Mouse (Mus musculus): Measurements from ENCODE around the gene Ltbp1. TPM values are rescaled to one million over a fixed set of nuclear protein-coding genes. Genes with fewer than 3 reads are reported as not detected.

Gene Ltbp1
- total RNA-seq, 1 experiment from 2014 or later = 11.0 TPM

- DNase-seq = no peak
Observed at GRCm38 (mm10) chr17:75300908-75301307, 295.5 kb downstream of the Ltbp1 start.

GRCm38 (mm10) chr17:75304807-75305420 is 299.5 kb downstream of the Ltbp1 start:
- no peak for DNase-seq

- no peak for DNase-seq
Observed at GRCm38 (mm10) chr17:75305714-75306113, 300.3 kb downstream of the Ltbp1 start.

DNA sequence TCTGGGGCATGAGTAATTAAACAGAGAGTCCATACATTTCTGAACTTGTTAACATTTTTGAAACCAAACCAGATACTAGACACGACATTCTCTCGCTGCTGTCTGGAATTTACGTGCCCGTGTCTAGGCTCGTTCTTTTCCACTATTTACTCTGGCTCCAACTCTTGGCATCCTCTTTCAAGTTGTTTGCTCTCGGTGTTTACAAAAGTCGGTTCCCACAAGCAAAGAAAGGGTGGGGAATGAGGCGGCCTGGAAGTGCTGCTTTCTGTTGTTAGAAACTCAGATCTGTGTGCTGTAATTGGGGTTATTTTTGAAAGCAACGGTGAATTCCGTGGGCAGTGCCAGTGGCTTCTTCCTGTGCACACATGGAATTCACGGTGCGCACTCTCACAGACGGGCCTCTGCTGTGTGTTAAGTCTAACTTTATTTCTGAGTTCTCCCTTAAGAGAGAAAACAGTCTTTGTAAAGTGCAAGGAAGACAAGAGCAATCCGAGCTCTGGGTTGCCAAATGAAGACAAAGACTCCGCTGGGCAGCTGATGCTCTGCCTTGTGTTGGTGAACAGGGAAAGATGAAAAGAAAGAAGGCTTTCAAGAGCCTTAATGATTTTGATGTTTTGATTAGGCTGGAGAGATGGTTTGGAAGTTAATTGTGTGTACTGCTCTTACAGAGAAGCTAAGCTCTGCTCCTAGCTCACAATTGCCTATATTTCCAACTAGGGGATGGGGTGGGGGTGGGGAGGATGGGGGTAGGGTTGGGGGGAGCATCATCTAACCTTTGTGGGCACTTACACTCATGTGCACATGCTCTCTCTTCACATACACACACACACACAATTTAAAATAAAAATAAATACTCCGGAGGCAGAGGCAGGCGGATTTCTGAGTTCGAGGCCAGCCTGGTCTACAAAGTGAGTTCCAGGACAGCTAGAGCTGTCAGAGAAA is 302.0 kb downstream of the Ltbp1 start:
- DNase-seq = no peak

- no peak for DNase-seq
Observed at GRCm38 (mm10) chr17:75317106-75317505, 311.7 kb downstream of the Ltbp1 start.

DNA sequence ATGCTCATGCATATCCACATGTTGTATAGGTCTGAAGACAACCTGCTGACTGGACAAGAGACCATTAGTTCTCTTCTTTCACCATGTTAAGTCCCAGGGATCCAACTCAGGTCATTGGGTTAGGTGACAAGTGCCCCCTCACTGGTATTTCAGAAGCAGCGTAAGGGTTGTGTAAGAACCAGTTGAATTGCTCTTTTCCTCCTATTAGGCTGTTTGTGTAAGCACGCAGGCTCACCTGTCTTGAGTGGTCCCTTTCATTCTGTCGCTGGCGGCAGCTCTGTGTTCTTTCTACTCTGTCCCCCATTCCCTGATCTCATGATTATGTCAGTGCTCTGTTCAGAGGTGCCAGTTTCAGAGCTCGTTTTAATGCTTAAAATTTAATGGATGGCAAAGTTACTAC is 317.9 kb downstream of the Ltbp1 start:
- DNase-seq = no peak

- DNase-seq = no peak
Observed at GRCm38 (mm10) chr17:75323766-75324165, 318.4 kb downstream of the Ltbp1 start.

GRCm38 (mm10) chr17:75328102-75328639 is 322.8 kb downstream of the Ltbp1 start:
- DNase-seq = no peak

DNA sequence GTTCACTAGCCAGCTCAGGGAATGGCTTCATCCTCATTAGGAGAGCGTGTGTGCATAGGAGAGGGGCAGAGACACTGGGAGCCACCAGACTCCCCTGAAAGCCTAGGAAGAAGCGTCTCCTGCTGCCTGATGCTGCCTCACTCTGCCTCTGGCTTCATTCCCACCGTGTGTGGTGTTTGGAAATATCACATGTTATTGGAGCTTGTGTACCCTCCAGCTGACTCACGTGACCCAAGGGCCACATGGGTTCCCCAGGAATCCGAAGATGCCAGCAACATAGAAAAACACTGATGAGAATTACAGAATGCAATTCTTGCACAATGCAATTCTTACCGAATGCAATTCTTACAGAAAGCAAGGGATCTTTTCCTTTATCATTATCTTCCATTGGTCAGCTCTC is 325.0 kb downstream of the Ltbp1 start:
- no peak for DNase-seq

DNA sequence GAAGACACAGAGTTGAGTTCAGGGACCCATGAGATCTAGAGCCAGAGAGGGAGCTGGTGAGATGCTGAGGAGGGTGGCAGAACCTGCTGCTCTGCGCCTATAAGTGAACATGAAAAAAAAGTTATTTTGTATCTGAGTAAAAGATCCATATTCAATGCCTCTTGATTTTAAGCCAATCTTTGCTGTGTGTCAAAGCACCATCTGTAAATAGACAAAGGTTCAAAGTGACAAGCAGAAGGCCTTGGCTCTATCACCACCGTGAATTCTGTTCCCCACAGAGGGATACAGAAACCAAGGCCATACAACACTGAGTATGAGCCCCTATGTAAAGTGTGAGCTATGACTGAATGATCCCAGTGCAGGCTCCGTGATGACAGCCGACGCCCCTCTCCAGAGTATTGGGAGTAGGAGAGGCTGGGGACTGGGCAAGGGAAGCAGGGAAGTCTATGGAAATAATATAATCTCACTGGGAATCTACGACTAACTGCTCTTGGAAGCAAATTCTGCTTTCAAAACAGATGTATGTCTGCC is 326.1 kb downstream of the Ltbp1 start:
- DNase-seq = no peak

- no peak for DNase-seq
Observed at GRCm38 (mm10) chr17:75332289-75332688, 326.9 kb downstream of the Ltbp1 start.

DNA sequence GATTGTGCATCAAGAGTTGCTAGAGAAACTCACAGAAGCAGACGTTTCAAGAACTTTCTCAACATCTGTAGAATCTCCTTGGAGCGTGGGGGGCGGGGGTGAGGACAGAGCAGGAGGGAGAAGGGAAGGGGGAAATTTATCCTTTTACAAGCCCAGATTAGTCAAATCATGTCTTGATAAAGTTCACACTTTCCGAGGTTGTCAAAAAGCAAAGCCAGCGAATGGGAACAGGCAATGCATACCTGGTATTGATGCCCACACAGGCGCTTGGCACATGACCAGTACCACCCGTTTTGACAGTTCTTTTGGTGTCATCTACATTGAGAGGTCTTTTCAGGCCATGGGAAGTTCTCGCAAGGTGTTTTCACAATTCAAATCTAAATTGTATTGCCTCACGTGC is 327.6 kb downstream of the Ltbp1 start:
- DNase-seq = no peak

DNA sequence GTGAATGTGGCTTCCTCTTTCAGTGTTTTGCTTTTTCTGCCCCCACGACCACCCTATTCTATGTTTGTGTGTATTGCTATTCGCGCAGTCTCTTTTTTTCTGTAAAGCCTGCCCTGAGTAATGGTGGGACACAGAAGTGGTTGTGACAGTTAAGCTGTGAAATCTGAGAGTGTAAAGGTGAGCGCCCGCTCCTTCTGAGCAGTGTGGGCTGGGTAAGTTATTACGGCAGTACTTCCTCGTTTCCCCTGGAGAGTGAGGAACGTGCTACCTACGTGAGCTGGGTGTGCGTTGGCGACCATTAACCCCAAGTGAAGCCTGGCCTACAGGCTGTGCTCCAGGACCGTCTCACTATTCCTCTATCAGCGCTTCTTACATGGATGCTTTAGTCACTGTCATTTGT is 328.4 kb downstream of the Ltbp1 start:
- DNase-seq = no peak

DNA sequence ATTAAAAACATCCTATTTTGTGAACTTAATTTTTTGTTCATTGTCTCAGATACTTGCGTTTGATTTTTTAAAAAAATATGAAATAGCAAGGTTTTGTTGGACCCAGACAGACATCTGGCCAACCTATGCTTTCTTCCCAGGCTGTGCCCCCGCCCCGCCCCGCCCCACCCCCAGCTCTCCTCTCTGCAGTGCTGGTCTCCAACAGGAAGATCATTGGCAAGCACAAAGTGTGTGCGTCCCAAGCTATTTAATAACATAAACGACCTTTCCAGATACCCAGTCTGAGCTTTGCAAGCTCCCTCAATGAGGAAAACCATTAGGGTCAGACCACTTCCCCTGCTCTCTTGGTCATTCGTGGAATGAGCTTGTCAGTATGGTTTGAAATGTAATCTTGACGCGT is 330.3 kb downstream of the Ltbp1 start:
- no peak for DNase-seq

- DNase-seq = no peak
Observed at GRCm38 (mm10) chr17:75341227-75341626, 335.9 kb downstream of the Ltbp1 start.

- no peak for DNase-seq
Observed at GRCm38 (mm10) chr17:75345116-75345515, 339.7 kb downstream of the Ltbp1 start.

GRCm38 (mm10) chr17:75347414-75347813 is 342.0 kb downstream of the Ltbp1 start:
- DNase-seq = no peak

DNA sequence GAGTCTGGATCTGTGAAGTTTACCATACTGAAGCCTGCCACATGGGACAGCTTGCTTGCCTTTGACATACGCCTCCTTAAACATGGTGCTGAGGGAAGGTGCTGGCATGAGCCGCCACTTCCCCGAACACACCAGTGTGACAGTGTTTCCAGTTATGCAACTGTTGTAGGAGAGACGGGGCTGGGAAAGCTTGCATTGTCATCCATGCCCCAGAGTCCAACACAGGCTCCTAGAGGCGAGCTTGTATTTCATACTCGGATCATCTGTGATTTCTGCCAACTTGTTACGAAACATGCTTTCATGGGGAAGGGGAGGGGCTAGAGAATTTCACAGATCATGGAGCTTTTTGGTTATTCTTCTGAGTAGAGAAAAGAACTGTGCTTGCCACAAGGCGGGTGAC is 343.7 kb downstream of the Ltbp1 start:
- DNase-seq = no peak

- DNase-seq = no peak
Observed at GRCm38 (mm10) chr17:75349602-75350001, 344.2 kb downstream of the Ltbp1 start.

GRCm38 (mm10) chr17:75353323-75353722 is 348.0 kb downstream of the Ltbp1 start:
- no peak for DNase-seq

DNA sequence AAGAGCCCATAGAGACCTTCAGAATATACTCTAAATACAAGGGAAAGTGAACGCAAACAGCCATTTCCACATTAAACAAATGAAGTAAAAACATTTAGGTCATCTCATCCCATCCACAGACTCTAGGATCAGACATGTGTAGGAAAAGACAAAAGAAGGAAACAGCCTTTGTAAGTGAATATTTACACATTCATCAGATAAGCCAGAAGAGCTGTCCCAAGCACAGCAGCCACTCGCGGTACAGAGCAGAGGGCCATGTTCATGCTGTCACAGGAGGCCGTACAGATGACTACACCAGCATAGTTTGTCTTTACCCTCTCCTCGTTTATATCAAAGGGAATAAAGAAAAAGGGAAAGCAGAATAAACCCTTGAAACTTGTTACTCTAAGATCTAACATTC is 350.1 kb downstream of the Ltbp1 start:
- DNase-seq = no peak

DNA sequence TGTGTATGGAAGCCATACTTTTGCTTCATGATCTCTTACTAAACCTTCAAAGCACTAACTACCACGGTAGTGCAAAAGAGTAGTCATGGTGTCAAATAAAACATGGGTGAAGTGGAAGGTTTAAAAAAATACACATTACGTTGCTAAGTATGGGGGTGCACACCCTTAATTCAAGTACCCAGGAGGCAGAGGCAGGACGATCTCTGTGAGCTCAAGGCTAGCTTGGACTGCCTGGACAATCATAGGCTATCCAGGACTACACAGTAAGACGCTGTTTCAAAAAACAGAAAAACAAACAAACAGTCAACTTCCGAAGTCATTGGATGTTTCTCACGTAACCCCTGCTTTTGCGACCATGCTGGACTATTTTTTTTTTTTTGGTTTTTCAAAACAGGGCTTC is 354.7 kb downstream of the Ltbp1 start:
- no peak for DNase-seq

- DNase-seq = no peak
Observed at GRCm38 (mm10) chr17:75366332-75366731, 361.0 kb downstream of the Ltbp1 start.
